Mouse (Mus musculus): ENCODE measurements around the gene Ntpcr. TPM values are rescaled to one million over a fixed set of nuclear protein-coding genes. Genes with fewer than 3 reads are reported as not detected.

Gene Ntpcr
- polyA plus RNA-seq, 1 experiment, result 27.4 TPM

- Histone ChIP-seq H3K36me3 (ENCODE audit: control insufficient read depth, insufficient read depth, low read length) (no peaks in the 10 kb centered on the region), H3K4me1 (replicated peaks; ENCODE audit: control insufficient read depth, insufficient read depth, low read length) (no peaks in the 10 kb centered on the region), H3K4me3 (ENCODE audit: control insufficient read depth, insufficient read depth, low read length) (no peak overlapping the region), H3K27me3 (ENCODE audit: control insufficient read depth, insufficient read depth, low read length) (no peaks in the 10 kb centered on the region), H3K27ac (ENCODE audit: control insufficient read depth, insufficient read depth, low read length) (no peak overlapping the region)
- no peak for DNase-seq
- WGBS, result 85% methylated on average over 5 of the region's 5 CpGs
- TF ChIP-seq POLR2A (IDR thresholded peaks at IDR 0.05; ENCODE audit: control insufficient read depth, extremely low read depth, insufficient read depth, low read length, poor library complexity), result no peak
- no peak for TF ChIP-seq CTCF (IDR thresholded peaks at IDR 0.05; ENCODE audit: borderline replicate concordance, control insufficient read depth, extremely low read depth, insufficient read depth, low read length, poor library complexity)
Measured at GRCm38 (mm10) chr8:125692447-125692846, 37.3 kb upstream of the Ntpcr start.

- Histone ChIP-seq H3K27ac (ENCODE audit: control insufficient read depth, insufficient read depth, low read length) (no peak overlapping the region), H3K4me3 (ENCODE audit: control insufficient read depth, insufficient read depth, low read length) (no peak overlapping the region), H3K36me3 (ENCODE audit: control insufficient read depth, insufficient read depth, low read length) (no peaks in the 10 kb centered on the region), H3K27me3 (ENCODE audit: control insufficient read depth, insufficient read depth, low read length) (no peaks in the 10 kb centered on the region), H3K4me1 (replicated peaks; ENCODE audit: control insufficient read depth, insufficient read depth, low read length) (no peaks in the 10 kb centered on the region)
- DNase-seq, result no peak
- TF ChIP-seq POLR2A (IDR thresholded peaks at IDR 0.05; ENCODE audit: control insufficient read depth, extremely low read depth, insufficient read depth, low read length, poor library complexity), result no peak
- TF ChIP-seq CTCF (IDR thresholded peaks at IDR 0.05; ENCODE audit: borderline replicate concordance, control insufficient read depth, extremely low read depth, insufficient read depth, low read length, poor library complexity), result no peak
- 96% methylated on average over 3 of the region's 3 CpGs for WGBS
Measured at GRCm38 (mm10) chr8:125693197-125693596, 36.6 kb upstream of the Ntpcr start.

GRCm38 (mm10) chr8:125695951-125696350, 33.8 kb upstream of the Ntpcr start:
- 76% methylated on average over 6 of the region's 6 CpGs for WGBS
- Histone ChIP-seq H3K27ac (ENCODE audit: control insufficient read depth, insufficient read depth, low read length) (no peak overlapping the region), H3K36me3 (ENCODE audit: control insufficient read depth, insufficient read depth, low read length) (no peaks in the 10 kb centered on the region), H3K27me3 (ENCODE audit: control insufficient read depth, insufficient read depth, low read length) (no peaks in the 10 kb centered on the region), H3K4me1 (replicated peaks; ENCODE audit: control insufficient read depth, insufficient read depth, low read length) (no peaks in the 10 kb centered on the region), H3K4me3 (ENCODE audit: control insufficient read depth, insufficient read depth, low read length) (no peak overlapping the region)
- TF ChIP-seq POLR2A (IDR thresholded peaks at IDR 0.05; ENCODE audit: control insufficient read depth, extremely low read depth, insufficient read depth, low read length, poor library complexity) (no peak), CTCF (IDR thresholded peaks at IDR 0.05; ENCODE audit: borderline replicate concordance, control insufficient read depth, extremely low read depth, insufficient read depth, low read length, poor library complexity) (no peak)
- DNase-seq, result no peak

DNA sequence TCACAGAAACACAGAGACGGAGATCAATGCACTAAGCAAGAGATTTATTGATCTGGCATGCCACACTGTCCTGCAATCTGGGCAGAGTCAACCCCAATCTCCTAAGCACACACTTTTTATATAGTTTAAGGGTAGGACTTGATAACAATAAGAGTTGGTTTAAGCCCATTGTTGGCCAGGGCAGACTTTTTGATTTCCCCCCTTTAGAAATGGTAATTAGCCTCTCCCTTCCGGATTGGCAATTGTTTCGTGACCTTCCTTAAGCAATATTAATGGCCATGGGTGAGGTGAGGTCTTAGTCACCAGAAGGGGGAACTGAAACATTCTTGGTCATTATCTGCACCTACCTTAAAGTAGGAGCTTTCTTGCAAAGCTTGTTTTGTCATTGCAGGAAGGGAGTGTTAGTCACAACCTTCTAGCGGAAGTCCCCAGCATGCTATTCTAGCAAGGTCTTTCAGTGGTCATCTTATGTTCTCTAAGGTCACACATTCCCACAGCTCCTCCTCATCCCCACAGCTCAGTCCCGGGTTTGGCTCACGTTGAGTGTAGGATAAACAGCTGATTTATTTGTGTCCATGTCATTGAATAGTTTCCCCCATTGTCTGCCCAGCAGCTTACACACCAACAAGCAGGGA, 30.3 kb upstream of the Ntpcr start:
- Histone ChIP-seq H3K4me3 (ENCODE audit: control insufficient read depth, insufficient read depth, low read length) (no peak overlapping the region), H3K4me1 (replicated peaks; ENCODE audit: control insufficient read depth, insufficient read depth, low read length) (no peaks in the 10 kb centered on the region), H3K27ac (ENCODE audit: control insufficient read depth, insufficient read depth, low read length) (no peak overlapping the region), H3K27me3 (ENCODE audit: control insufficient read depth, insufficient read depth, low read length) (no peaks in the 10 kb centered on the region), H3K36me3 (ENCODE audit: control insufficient read depth, insufficient read depth, low read length) (no peaks in the 10 kb centered on the region)
- no peak for TF ChIP-seq CTCF (IDR thresholded peaks at IDR 0.05; ENCODE audit: borderline replicate concordance, control insufficient read depth, extremely low read depth, insufficient read depth, low read length, poor library complexity)
- no peak for TF ChIP-seq POLR2A (IDR thresholded peaks at IDR 0.05; ENCODE audit: control insufficient read depth, extremely low read depth, insufficient read depth, low read length, poor library complexity)
- WGBS, result 89% methylated on average over 6 of the region's 6 CpGs
- no peak for DNase-seq

GRCm38 (mm10) chr8:125700407-125700806, 29.4 kb upstream of the Ntpcr start:
- Histone ChIP-seq H3K4me3 (ENCODE audit: control insufficient read depth, insufficient read depth, low read length) (no peak overlapping the region), H3K4me1 (replicated peaks; ENCODE audit: control insufficient read depth, insufficient read depth, low read length) (no peaks in the 10 kb centered on the region), H3K36me3 (ENCODE audit: control insufficient read depth, insufficient read depth, low read length) (no peaks in the 10 kb centered on the region), H3K27ac (ENCODE audit: control insufficient read depth, insufficient read depth, low read length) (no peak overlapping the region), H3K27me3 (ENCODE audit: control insufficient read depth, insufficient read depth, low read length) (no peaks in the 10 kb centered on the region)
- no peak for TF ChIP-seq POLR2A (IDR thresholded peaks at IDR 0.05; ENCODE audit: control insufficient read depth, extremely low read depth, insufficient read depth, low read length, poor library complexity)
- no peak for TF ChIP-seq CTCF (IDR thresholded peaks at IDR 0.05; ENCODE audit: borderline replicate concordance, control insufficient read depth, extremely low read depth, insufficient read depth, low read length, poor library complexity)
- no peak for DNase-seq
- WGBS, result 95% methylated on average over 7 of the region's 7 CpGs

GRCm38 (mm10) chr8:125702868-125703473, 26.8 kb upstream of the Ntpcr start:
- DNase-seq, result no peak
- WGBS, result 91% methylated on average over 15 of the region's 15 CpGs
- no peak for TF ChIP-seq CTCF (IDR thresholded peaks at IDR 0.05; ENCODE audit: borderline replicate concordance, control insufficient read depth, extremely low read depth, insufficient read depth, low read length, poor library complexity)
- no peak for TF ChIP-seq POLR2A (IDR thresholded peaks at IDR 0.05; ENCODE audit: control insufficient read depth, extremely low read depth, insufficient read depth, low read length, poor library complexity)
- H3K4me3 ChIP-seq (ENCODE audit: control insufficient read depth, insufficient read depth, low read length), result no peak overlapping the region
- no peaks in the 10 kb centered on the region for H3K4me1 ChIP-seq (replicated peaks; ENCODE audit: control insufficient read depth, insufficient read depth, low read length)
- no peaks in the 10 kb centered on the region for H3K27me3 ChIP-seq (ENCODE audit: control insufficient read depth, insufficient read depth, low read length)
- H3K36me3 ChIP-seq (ENCODE audit: control insufficient read depth, insufficient read depth, low read length), result no peaks in the 10 kb centered on the region
- no peak overlapping the region for H3K27ac ChIP-seq (ENCODE audit: control insufficient read depth, insufficient read depth, low read length)
